Mouse (Mus musculus) central nervous system, embryonic 18 days (tissue): Measurements from ENCODE around the gene Glis1. TPM values are rescaled to one million over a fixed set of nuclear protein-coding genes. Genes with fewer than 3 reads are reported as not detected.

ENCODE experiments used
- polyA plus RNA-seq: library from polyadenylated mRNA; depleted of rRNA; stranded (reverse); fragments of >200 nt; gene quantifications from 2 replicates; pipeline ENCODE4 v1.2.3, GENCODE M21; 2012; rRNA removed

The Glis1 gene
- polyA plus RNA-seq = 0.95 and 1.0 TPM in 2 replicates

DNA sequence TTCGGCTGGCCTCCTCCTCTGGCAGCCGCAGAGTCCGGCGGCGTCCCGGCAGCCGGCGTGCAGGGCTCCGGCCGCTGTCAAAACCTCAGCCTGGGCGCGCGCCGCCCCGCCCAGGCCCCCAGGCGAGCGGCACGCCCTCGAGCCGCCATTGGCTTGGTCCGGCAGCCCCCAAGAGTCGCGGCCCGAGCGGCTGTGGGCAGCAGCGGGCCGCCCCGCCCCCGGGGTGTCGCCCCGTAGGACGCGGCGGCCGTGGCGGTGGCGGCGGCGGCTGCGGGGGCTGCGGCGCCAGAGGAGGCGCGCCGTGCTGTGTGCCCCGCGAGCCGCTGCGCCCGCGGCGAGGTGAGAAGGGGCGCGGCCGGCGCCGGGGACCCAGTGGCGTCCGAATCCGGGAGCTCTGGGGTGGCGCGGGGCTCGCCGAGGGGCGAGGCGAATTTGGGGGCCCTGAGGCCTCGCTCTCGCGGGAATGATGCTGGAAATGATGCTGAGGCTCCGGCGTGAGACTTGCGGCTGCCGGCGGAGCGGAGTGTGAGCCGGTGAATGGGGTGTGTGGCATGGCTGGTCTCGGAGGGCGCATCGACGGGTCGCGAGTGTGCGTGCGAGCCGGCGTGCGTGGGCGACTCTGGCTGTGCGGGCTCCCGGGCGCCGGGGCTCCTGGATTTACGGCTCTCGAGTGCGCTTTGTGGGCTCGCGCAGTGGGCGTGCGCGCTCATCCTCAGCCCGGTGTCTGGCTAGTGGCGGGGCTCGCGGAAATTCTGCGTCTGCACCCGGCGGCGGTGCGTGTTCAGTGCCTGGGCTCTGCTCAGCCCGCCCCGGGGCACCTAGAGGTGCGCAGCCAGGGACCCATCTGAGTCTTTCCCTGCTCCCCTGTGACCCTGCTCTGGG, at the start of gene Glis1:
Glis1 (plus strand) TSS at position 236 of the 882 bp plus-strand sequence.

DNA sequence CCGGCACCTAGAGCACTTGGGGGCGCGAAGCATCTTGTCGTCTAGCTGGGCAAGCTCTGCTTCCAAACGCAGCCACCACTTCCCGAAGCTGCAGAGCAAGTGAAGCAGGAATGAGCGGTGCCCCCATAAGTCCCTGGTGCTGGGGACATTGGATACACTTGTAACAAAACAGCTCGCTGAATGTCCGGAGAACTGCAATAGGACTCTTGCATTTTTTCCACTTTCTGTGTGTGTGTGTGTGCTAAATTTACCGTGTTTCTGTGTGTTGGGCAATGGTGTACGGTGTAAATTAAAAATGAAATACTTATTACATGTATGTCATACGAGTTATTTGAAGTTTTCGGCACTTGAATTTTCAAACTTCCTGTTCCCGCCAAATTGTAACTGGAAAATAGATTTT, 249.7 kb downstream of the Glis1 start, which contains the start of gene Dmrtb1:
Dmrtb1 (minus strand) TSS at position 101 of the 400 bp plus-strand sequence.

Other genes starting within 250 kb of the Glis1 start
- not detected in 2 replicates for gene Ldlrad1, start 225.4 kb upstream of the Glis1 start, polyA plus RNA-seq
- gene Lrrc42, start 181.1 kb upstream of the Glis1 start, polyA plus RNA-seq = 39.2 and 40.4 TPM in 2 replicates
- gene Hspb11, start 181.0 kb upstream of the Glis1 start, polyA plus RNA-seq = 23.6 and 25.9 TPM in 2 replicates
- not detected in 2 replicates for gene Dio1, start 127.4 kb upstream of the Glis1 start, polyA plus RNA-seq
- gene Yipf1, start 120.2 kb upstream of the Glis1 start, polyA plus RNA-seq = 40.6 and 41.3 TPM in 2 replicates
- gene Ndc1, start 66.8 kb upstream of the Glis1 start, polyA plus RNA-seq = 17.8 and 18.8 TPM in 2 replicates
- gene Dmrtb1, start 249.6 kb downstream of the Glis1 start, polyA plus RNA-seq = 18.4 and 21.7 TPM in 2 replicates